In the genomic region with DNA sequence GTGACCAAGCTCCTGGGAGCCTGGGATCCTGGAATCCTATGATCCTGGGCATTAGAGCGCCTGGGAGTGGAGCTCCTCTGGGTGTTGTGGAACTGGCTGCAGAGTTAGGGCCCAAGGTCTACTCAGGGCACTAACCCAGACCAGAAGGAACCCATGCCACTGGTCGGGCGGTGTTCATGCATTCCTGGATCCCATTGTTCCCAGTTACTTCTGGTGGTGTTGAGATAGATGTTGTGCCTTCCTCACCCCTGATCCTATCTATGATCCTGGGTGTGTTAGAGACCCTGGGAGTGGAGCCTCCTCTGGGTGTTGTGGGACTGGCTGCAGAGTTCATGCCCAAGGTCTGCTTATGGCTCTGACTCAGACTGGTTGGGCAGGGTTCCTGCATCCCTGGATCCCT, we compare ENCODE assay signal across 12 mouse cellular contexts.
"Had no signal": no experiment of that assay in that cellular context is flagged by ENCODE, and none has a peak within 500 bp of the region (broad histone marks: within the 10 kb centered on the region; RNA-seq: fewer than 3 reads in every experiment).

No protein-coding gene starts in this region.

- DNase-seq: retina, postnatal 1 day; right cerebral cortex, adult 18-20 months; right cerebral cortex, postnatal 14 days; right cerebral cortex, postnatal 25 days; right cerebral cortex, postnatal 4 days; spleen, adult 18-20 months; thymus, adult 18-20 months; thymus, adult 2 months; thymus, postnatal 14 days; thymus, postnatal 25 days; thymus, postnatal 36 days; thymus, postnatal 4 days had no signal
